In the genomic region with DNA sequence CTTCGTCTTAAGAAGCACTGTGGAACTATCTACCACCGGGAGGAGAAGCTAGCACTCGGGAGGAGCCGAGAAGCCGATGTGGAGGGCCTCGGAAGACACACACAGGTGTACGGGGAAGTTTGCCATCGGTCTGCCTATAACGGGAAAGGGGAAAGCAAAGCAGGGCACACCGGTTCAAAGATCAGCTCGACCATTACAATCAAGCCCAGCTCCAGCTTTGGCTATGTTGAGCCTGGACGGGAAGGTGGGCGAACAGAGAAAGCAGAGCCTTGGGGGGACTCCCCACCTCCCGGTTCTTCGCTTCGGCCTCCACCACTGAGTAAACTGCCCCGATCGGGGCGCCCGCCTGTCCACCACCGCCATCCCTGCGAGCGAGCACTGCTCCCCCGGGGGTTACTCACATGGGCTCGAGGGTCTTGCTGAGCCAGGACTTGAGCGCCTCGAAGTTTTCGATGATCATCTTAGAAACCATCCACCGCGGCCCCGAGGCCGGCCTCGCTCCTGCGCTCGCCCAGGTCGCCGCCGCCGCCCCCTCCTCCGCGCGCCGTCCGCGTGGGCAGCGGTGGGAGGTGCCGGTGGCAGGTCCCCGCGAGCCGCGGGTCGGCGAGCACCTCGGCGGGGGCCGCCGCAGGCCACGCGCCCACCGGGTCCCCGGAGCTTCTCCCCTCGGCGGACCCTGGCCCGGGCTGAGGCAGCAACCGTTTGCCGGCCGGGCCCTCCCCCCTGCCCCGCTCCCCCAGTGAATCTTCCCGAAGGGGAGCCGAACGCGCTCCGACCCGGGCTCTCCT, we compare ENCODE assay signal across 8 mouse cellular contexts. TPM values are rescaled to one million over a fixed set of nuclear protein-coding genes. Genes with fewer than 3 reads are reported as not detected.
DNase-seq lines count a peak whose midpoint lies in the region; ATAC-seq and TF ChIP-seq lines count a peak whose summit lies in the region.

No protein-coding gene starts in this region.

- TF ChIP-seq CTCF in stomach, postnatal 0 days (IDR thresholded peaks at IDR 0.05; ENCODE audit: low read depth), result no peak

- no peaks in the 10 kb centered on the region for H3K9me3 ChIP-seq in hindbrain, embryonic 16.5 days (ENCODE audit: control insufficient read depth, low read length)
- H3K9me3 ChIP-seq in limb, embryonic 12.5 days, result no peaks in the 10 kb centered on the region
- H3K9me3 ChIP-seq in midbrain, embryonic 11.5 days (ENCODE audit: control insufficient read depth, low read length), result no peaks in the 10 kb centered on the region
- H3K9me3 ChIP-seq in stomach, postnatal 0 days (ENCODE audit: control insufficient read depth, low read length), result no peaks in the 10 kb centered on the region

- under 1% methylated on average over 49 of the region's 74 CpGs for WGBS in hindbrain, embryonic 16.5 days
- under 1% methylated on average over 70 of the region's 74 CpGs for WGBS in limb, embryonic 12.5 days
- under 1% methylated on average over 51 of the region's 74 CpGs for WGBS in midbrain, embryonic 11.5 days
- under 1% methylated on average over 54 of the region's 74 CpGs for WGBS in stomach, postnatal 0 days

- peak; percentile 25 for DNase-seq in layer of hippocampus, adult 11-12 months (ENCODE audit: low spot score)
- DNase-seq in layer of hippocampus, adult 9-10 months (ENCODE audit: low spot score), result no peak
- DNase-seq in midbrain, embryonic 11.5 days (ENCODE audit: low spot score, missing footprints), result peak; percentile 92
- DNase-seq in stomach, postnatal 0 days (ENCODE audit: low spot score), result peak; percentile 46

- peak overlapping the region; percentile 97 for H3K4me3 ChIP-seq in hindbrain, embryonic 16.5 days (ENCODE audit: low read length)
- peak overlapping the region; percentile 97 for H3K4me3 ChIP-seq in limb, embryonic 12.5 days (replicated peaks)
- peak overlapping the region; percentile 98 for H3K4me3 ChIP-seq in midbrain, embryonic 11.5 days (ENCODE audit: low read depth, low read length)
- H3K4me3 ChIP-seq in stomach, postnatal 0 days (ENCODE audit: low read depth, low read length), result peak overlapping the region; percentile 95

- no peaks in the 10 kb centered on the region for H3K36me3 ChIP-seq in hindbrain, embryonic 16.5 days (ENCODE audit: control insufficient read depth, insufficient read depth, low read length)
- no peaks in the 10 kb centered on the region for H3K36me3 ChIP-seq in limb, embryonic 12.5 days
- H3K36me3 ChIP-seq in midbrain, embryonic 11.5 days (ENCODE audit: control insufficient read depth, insufficient read depth, low read length), result no peaks in the 10 kb centered on the region
- H3K36me3 ChIP-seq in stomach, postnatal 0 days (ENCODE audit: control insufficient read depth, insufficient read depth, low read length), result no peaks in the 10 kb centered on the region

- no peaks in the 10 kb centered on the region for H3K27me3 ChIP-seq in hindbrain, embryonic 16.5 days (replicated peaks; ENCODE audit: control insufficient read depth, insufficient read depth, low read length)
- H3K27me3 ChIP-seq in limb, embryonic 12.5 days, result no peaks in the 10 kb centered on the region
- H3K27me3 ChIP-seq in midbrain, embryonic 11.5 days (ENCODE audit: control insufficient read depth, insufficient read depth, low read length), result no peaks in the 10 kb centered on the region
- no peaks in the 10 kb centered on the region for H3K27me3 ChIP-seq in stomach, postnatal 0 days (ENCODE audit: control insufficient read depth, insufficient read depth, low read length)

- H3K9ac ChIP-seq in hindbrain, embryonic 16.5 days (ENCODE audit: low read depth, low read length), result peak overlapping the region; percentile 99
- peak overlapping the region; percentile 99 for H3K9ac ChIP-seq in limb, embryonic 12.5 days (replicated peaks)
- peak overlapping the region; percentile 98 for H3K9ac ChIP-seq in midbrain, embryonic 11.5 days (ENCODE audit: low read length)
- H3K9ac ChIP-seq in stomach, postnatal 0 days (ENCODE audit: low read length), result peak overlapping the region; percentile 99

- peak overlapping the region; percentile 95 for H3K27ac ChIP-seq in hindbrain, embryonic 16.5 days (ENCODE audit: low read depth, low read length)
- H3K27ac ChIP-seq in limb, embryonic 12.5 days, result peak overlapping the region; percentile 95
- H3K27ac ChIP-seq in midbrain, embryonic 11.5 days (ENCODE audit: low read depth, low read length), result peak overlapping the region; percentile 88
- peak overlapping the region; percentile 93 for H3K27ac ChIP-seq in stomach, postnatal 0 days (replicated peaks)

- TF ChIP-seq EP300 in stomach, postnatal 0 days (optimal IDR thresholded peaks at IDR 0.05), result no peak

- H3K4me1 ChIP-seq in hindbrain, embryonic 16.5 days (ENCODE audit: control insufficient read depth, insufficient read depth, low read depth, low read length), result peaks cover 15% of the 10 kb centered on the region
- peaks cover 29% of the 10 kb centered on the region for H3K4me1 ChIP-seq in limb, embryonic 12.5 days (replicated peaks)
- peaks cover 12% of the 10 kb centered on the region; the same call in 1 of the 2 replicates for H3K4me1 ChIP-seq in midbrain, embryonic 11.5 days (ENCODE audit: control insufficient read depth, insufficient read depth, low read length)
- H3K4me1 ChIP-seq in stomach, postnatal 0 days (replicated peaks; ENCODE audit: control insufficient read depth, insufficient read depth), result peaks cover 6% of the 10 kb centered on the region

- ATAC-seq in activated CD4-positive, CD25-positive, alpha-beta regulatory T cell, adult 4 months, result peak; percentile 48
- ATAC-seq in erythroid progenitor cell, adult 5-6 weeks (replicated peaks; ENCODE audit: low FRiP score, poor library complexity, severe bottlenecking), result peak; percentile 54
- ATAC-seq in hindbrain, embryonic 16.5 days, result peak; percentile 84
- ATAC-seq in limb, embryonic 12.5 days (ENCODE audit: insufficient number of reproducible peaks, insufficient read depth, low FRiP score, low TSS enrichment, low read depth), result peak; percentile 76
- peak; percentile 87 for ATAC-seq in midbrain, embryonic 11.5 days (ENCODE audit: low FRiP score)
- peak; percentile 80 for ATAC-seq in stomach, postnatal 0 days (ENCODE audit: low FRiP score, low TSS enrichment)

- peak overlapping the region; percentile 62 for H3K4me2 ChIP-seq in hindbrain, embryonic 16.5 days (ENCODE audit: low read length)
- H3K4me2 ChIP-seq in limb, embryonic 12.5 days, result peak overlapping the region; percentile 71
- peak overlapping the region; percentile 66 for H3K4me2 ChIP-seq in midbrain, embryonic 11.5 days
- H3K4me2 ChIP-seq in stomach, postnatal 0 days (replicated peaks; ENCODE audit: low read depth), result peak overlapping the region; percentile 77

RNA-seq across cellular contexts. Expression of gene Rbm26, which starts 0.6 kb away (rescaled TPM):
- polyA plus RNA-seq in activated CD4-positive, CD25-positive, alpha-beta regulatory T cell, adult 4 months (2017; shearing (Covaris generic)), result 10 to 100 TPM; 36.3 to 44.9 TPM
- total RNA-seq in erythroid progenitor cell, adult 5-6 weeks (2015; ENCODE audit: low replicate concordance), result 48.6 and 51.2 TPM in 2 replicates
- 44.3 and 44.7 TPM in 2 replicates for total RNA-seq in erythroid progenitor cell, adult 5-6 weeks (2017; ENCODE audit: low replicate concordance)
- polyA plus RNA-seq in hindbrain, embryonic 16.5 days (2015; fragmentation: Nextera tagmentation; extraction: Ambion mirVana), result 21.3 and 25.3 TPM in 2 replicates
- 49.8 and 52.0 TPM in 2 replicates for polyA plus RNA-seq in limb, embryonic 12.5 days (2016; fragmentation: Nextera tagmentation; extraction: Ambion mirVana)
- 38.5 and 43.0 TPM in 2 replicates for polyA plus RNA-seq in midbrain, embryonic 11.5 days (2014; fragmentation: Nextera tagmentation; extraction: Ambion mirVana)
- 15.2 and 15.6 TPM in 2 replicates for polyA plus RNA-seq in stomach, postnatal 0 days (2015; fragmentation: Nextera tagmentation; extraction: Ambion mirVana)
